ENCODE assay signal across 8 mouse cellular contexts in the genomic region with DNA sequence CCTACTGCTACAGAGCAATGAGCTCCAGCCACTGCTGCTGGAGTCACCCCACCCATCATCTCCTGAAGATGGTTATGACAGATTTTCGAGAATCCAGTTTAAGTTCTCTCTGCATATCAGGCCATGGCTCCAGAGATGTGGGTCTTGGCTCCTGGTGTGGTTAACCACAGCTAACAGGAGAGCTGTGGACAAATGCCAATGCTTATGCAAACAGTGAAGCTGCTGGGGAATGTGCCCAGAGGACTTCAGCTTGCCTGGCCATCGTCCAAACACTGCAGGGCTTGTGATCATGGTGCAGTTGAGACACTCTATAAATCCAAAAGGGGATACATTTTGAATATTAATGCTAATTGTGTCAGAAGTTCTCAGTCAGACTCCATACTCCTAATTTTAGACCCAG.
A peak's percentile ranks its signal among the peaks of the same experiment; 100 is the strongest.
DNase-seq lines count a peak whose midpoint lies in the region; ATAC-seq and TF ChIP-seq lines count a peak whose summit lies in the region.
"Had no signal": no experiment of that assay in that cellular context is flagged by ENCODE, and none has a peak within 500 bp of the region (broad histone marks: within the 10 kb centered on the region; RNA-seq: fewer than 3 reads in every experiment).

No protein-coding gene starts in this region.

- 68% methylated on average over 2 of the region's 2 CpGs for WGBS in kidney, embryonic 15.5 days
- WGBS in lung, embryonic 15.5 days = 20% methylated on average over 2 of the region's 2 CpGs
- WGBS in midbrain, embryonic 15.5 days = 53% methylated on average over 2 of the region's 2 CpGs

- no peak overlapping the region for H3K27ac ChIP-seq in kidney, embryonic 15.5 days
- no peak overlapping the region for H3K27ac ChIP-seq in lung, embryonic 15.5 days
- H3K27ac ChIP-seq in midbrain, embryonic 15.5 days = no peak overlapping the region
- H3K27ac ChIP-seq: embryonic facial prominence, embryonic 13.5 days had no signal

- H3K4me3 ChIP-seq in kidney, embryonic 15.5 days (replicated peaks) = no peak overlapping the region
- no peak overlapping the region for H3K4me3 ChIP-seq in lung, embryonic 15.5 days
- H3K4me3 ChIP-seq in midbrain, embryonic 15.5 days = no peak overlapping the region
- H3K4me3 ChIP-seq: embryonic facial prominence, embryonic 13.5 days had no signal

- in situ Hi-C loops in Patski (cut with MboI; ENCODE audit: low pct_unique_long_range_greater_than_20kb) = no loop called here

- H3K4me2 ChIP-seq in kidney, embryonic 15.5 days = no peak overlapping the region
- H3K4me2 ChIP-seq in lung, embryonic 15.5 days = no peak overlapping the region
- no peak overlapping the region for H3K4me2 ChIP-seq in midbrain, embryonic 15.5 days
- H3K4me2 ChIP-seq: embryonic facial prominence, embryonic 13.5 days had no signal

- no peaks in the 10 kb centered on the region for H3K27me3 ChIP-seq in kidney, embryonic 15.5 days
- no peaks in the 10 kb centered on the region for H3K27me3 ChIP-seq in Patski
- no peaks in the 10 kb centered on the region for H3K27me3 ChIP-seq in lung, embryonic 15.5 days
- H3K27me3 ChIP-seq in midbrain, embryonic 15.5 days (replicated peaks) = no peaks in the 10 kb centered on the region
- H3K27me3 ChIP-seq: embryonic facial prominence, embryonic 13.5 days had no signal

- no peak overlapping the region for H3K9ac ChIP-seq in kidney, embryonic 15.5 days
- no peak overlapping the region for H3K9ac ChIP-seq in lung, embryonic 15.5 days
- H3K9ac ChIP-seq in midbrain, embryonic 15.5 days = no peak overlapping the region
- H3K9ac ChIP-seq: embryonic facial prominence, embryonic 13.5 days had no signal

- TF ChIP-seq CTCF in Patski (IDR thresholded peaks at IDR 0.05) = no peak

- peak; percentile 71 for DNase-seq in kidney, adult 11 months
- DNase-seq in Patski (ENCODE audit: low read depth, low spot score) = peak; percentile 68
- peak; percentile 13 to 47 for DNase-seq in heart, adult 9 months (ENCODE audit: low spot score in 2 of 2)
- DNase-seq in thymus, postnatal 10 days (ENCODE audit: low spot score in 2 of 2) = no peak

- no peak for ATAC-seq in kidney, embryonic 15.5 days (replicated peaks; ENCODE audit: low FRiP score)
- peak; percentile 80 for ATAC-seq in Patski
- ATAC-seq in lung, embryonic 15.5 days (ENCODE audit: borderline replicate concordance, extremely low read depth, low FRiP score, low TSS enrichment) = peak; percentile 64; the same call in 1 of the 2 replicates
- no peak for ATAC-seq in midbrain, embryonic 15.5 days (replicated peaks)

- CTCF ChIA-PET in Patski (lab: Charles Lee) = no interaction called here

- POLR2A ChIA-PET in Patski (lab: Charles Lee) = no interaction called here

- H3K4me1 ChIP-seq in kidney, embryonic 15.5 days = no peaks in the 10 kb centered on the region
- peaks cover 7% of the 10 kb centered on the region; the same call in 1 of the 2 replicates for H3K4me1 ChIP-seq in lung, embryonic 15.5 days
- no peaks in the 10 kb centered on the region for H3K4me1 ChIP-seq in midbrain, embryonic 15.5 days
- H3K4me1 ChIP-seq: embryonic facial prominence, embryonic 13.5 days had no signal

- H3K9me3 ChIP-seq in kidney, embryonic 15.5 days (replicated peaks) = no peaks in the 10 kb centered on the region
- no peaks in the 10 kb centered on the region for H3K9me3 ChIP-seq in lung, embryonic 15.5 days
- H3K9me3 ChIP-seq in midbrain, embryonic 15.5 days = no peaks in the 10 kb centered on the region
- H3K9me3 ChIP-seq: embryonic facial prominence, embryonic 13.5 days had no signal

- H3K36me3 ChIP-seq in kidney, embryonic 15.5 days = no peaks in the 10 kb centered on the region
- no peaks in the 10 kb centered on the region for H3K36me3 ChIP-seq in lung, embryonic 15.5 days
- no peaks in the 10 kb centered on the region for H3K36me3 ChIP-seq in midbrain, embryonic 15.5 days (replicated peaks)
- H3K36me3 ChIP-seq: embryonic facial prominence, embryonic 13.5 days had no signal

Comparison
In these comparisons a context has a peak if more than half of its experiments do, and no peak if none do; other contexts are left out.
1. DNase-seq: peak in kidney, adult 11 months (single experiment), Patski (single experiment) and heart, adult 9 months (2 of 2); none in thymus, postnatal 10 days (0 of 2).
2. ATAC-seq: peak in Patski (single experiment) and lung, embryonic 15.5 days (single experiment); none in kidney, embryonic 15.5 days (single experiment) and midbrain, embryonic 15.5 days (single experiment).